Mouse (Mus musculus) layer of hippocampus, postnatal 10 days (tissue): ENCODE data around the gene Klf4. TPM values are rescaled to one million over a fixed set of nuclear protein-coding genes. Genes with fewer than 3 reads are reported as not detected.

Experiments used
- DNase-seq, 2 experiments: peaks; one replicate each; pipeline ENCODE4 v3.0.0; 2021; ENCODE audit warnings: low spot score in 2 of 2
- long read RNA-seq: library from polyadenylated mRNA; stranded (forward); transcript quantifications from one replicate; pipeline ENCODE4 v2.0.0, GENCODE M21; 2023
- total RNA-seq, 2 experiments: library from RNA; stranded (reverse); gene quantifications; 2 replicates each; pipeline ENCODE4 v1.2.3; 2021

The Klf4 gene
- total RNA-seq = 1 to 10 TPM; 5.6 to 6.8 TPM
- long read RNA-seq, partial matches to known transcripts = 1 of 4 reads
- long read RNA-seq, other reads (novel, unspliced or antisense) = 1 of 4 reads

GRCm38 (mm10) chr4:55532407-55533195, at the start of gene Klf4:
Gene Klf4 (minus strand): TSS chr4:55532466.
- DNase-seq = peak; percentile 78 to 91

GRCm38 (mm10) chr4:55571432-55571831, 39.2 kb upstream of the Klf4 start:
- no peak for DNase-seq

- no peak for DNase-seq
Measured at GRCm38 (mm10) chr4:55567986-55568385, 35.7 kb upstream of the Klf4 start.

GRCm38 (mm10) chr4:55567575-55567974, 35.3 kb upstream of the Klf4 start:
- DNase-seq = no peak

- DNase-seq = no peak
Measured at GRCm38 (mm10) chr4:55564317-55564716, 32.1 kb upstream of the Klf4 start.

GRCm38 (mm10) chr4:55563050-55563449, 30.8 kb upstream of the Klf4 start:
- no peak for DNase-seq

- DNase-seq = no peak
Measured at GRCm38 (mm10) chr4:55562062-55562461, 29.8 kb upstream of the Klf4 start.

GRCm38 (mm10) chr4:55546869-55547268, 14.6 kb upstream of the Klf4 start:
- no peak for DNase-seq

- no peak for DNase-seq
Measured at GRCm38 (mm10) chr4:55542753-55543152, 10.5 kb upstream of the Klf4 start.

GRCm38 (mm10) chr4:55541654-55542053, 9.4 kb upstream of the Klf4 start:
- DNase-seq = no peak

GRCm38 (mm10) chr4:55541221-55541620, 9.0 kb upstream of the Klf4 start:
- DNase-seq = no peak

- no peak for DNase-seq
Measured at GRCm38 (mm10) chr4:55535012-55535411, 2.7 kb upstream of the Klf4 start.

GRCm38 (mm10) chr4:55534510-55534909, 2.2 kb upstream of the Klf4 start:
- DNase-seq = no peak

GRCm38 (mm10) chr4:55533803-55534254, 1.6 kb upstream of the Klf4 start:
- DNase-seq = no peak

- DNase-seq = no peak
Measured at GRCm38 (mm10) chr4:55533196-55533802, 1.0 kb upstream of the Klf4 start.

GRCm38 (mm10) chr4:55531856-55532406, 335 bp downstream of the Klf4 start:
- no peak for DNase-seq

GRCm38 (mm10) chr4:55531096-55531855, 990 bp downstream of the Klf4 start:
- peak in 1 of 2 experiments; percentile 36 for DNase-seq

- DNase-seq = peak in 1 of 2 experiments; percentile 23
Measured at GRCm38 (mm10) chr4:55530731-55531095, 1.6 kb downstream of the Klf4 start.

GRCm38 (mm10) chr4:55530236-55530635, 2.0 kb downstream of the Klf4 start:
- peak; percentile 66 to 76 for DNase-seq

GRCm38 (mm10) chr4:55528404-55528803, 3.9 kb downstream of the Klf4 start:
- no peak for DNase-seq

- DNase-seq = no peak
Measured at GRCm38 (mm10) chr4:55527931-55528330, 4.3 kb downstream of the Klf4 start.
